Mouse (Mus musculus) embryonic facial prominence, embryonic 15.5 days (tissue): ENCODE results near the gene Josd1. TPM values are rescaled to one million over a fixed set of nuclear protein-coding genes. Genes with fewer than 3 reads are reported as not detected.

ENCODE experiments used
- ATAC-seq: fragments of 200-750 bp; cut with Nextera tagmentation; 2 replicates; pipeline ENCODE4 v1.8.0; 2017; ENCODE audit warnings: low read depth, moderate TSS enrichment; ENCODE audit not compliant: insufficient number of reproducible peaks, low FRiP score, low TSS enrichment
- H3K27ac ChIP-seq: fragments of 300-500 bp; sonication (generic); replicated peaks from 2 replicates; pipeline ENCODE4 v1.5.1; 2015; ENCODE audit warnings: mild to moderate bottlenecking, inconsistent platforms
- H3K27me3 ChIP-seq: fragments of 300-500 bp; sonication (generic); 2 replicates; pipeline ENCODE4 v1.6.1; 2015; ENCODE audit warnings: inconsistent platforms
- H3K36me3 ChIP-seq: fragments of 300-500 bp; sonication (generic); 2 replicates; pipeline ENCODE4 v1.6.1; 2015; ENCODE audit warnings: mild to moderate bottlenecking, inconsistent platforms
- H3K4me1 ChIP-seq: fragments of 300-500 bp; sonication (generic); 2 replicates; pipeline ENCODE4 v1.6.1; 2015; ENCODE audit warnings: inconsistent platforms
- H3K4me2 ChIP-seq: fragments of 300-500 bp; sonication (generic); replicated peaks from 2 replicates; pipeline ENCODE4 v1.6.1; 2015; ENCODE audit warnings: mild to moderate bottlenecking, inconsistent platforms
- H3K4me3 ChIP-seq: fragments of 300-500 bp; sonication (generic); replicated peaks from 2 replicates; pipeline ENCODE4 v1.5.1; 2015; ENCODE audit warnings: mild to moderate bottlenecking, inconsistent platforms
- H3K9ac ChIP-seq: fragments of 300-500 bp; sonication (generic); 2 replicates; pipeline ENCODE4 v1.6.1; 2015; ENCODE audit warnings: inconsistent platforms
- H3K9me3 ChIP-seq: fragments of 300-500 bp; sonication (generic); replicated peaks from 2 replicates; pipeline ENCODE4 v1.6.1; 2016; ENCODE audit warnings: inconsistent platforms
- WGBS: fragments of 180-500 bp; shearing (Covaris S2); methylation state at CpG from one replicate; pipeline ENCODE4 v1.1.7; 2015; 5-methylcytosine and 5-hydroxymethylcytosine counted together
- polyA plus RNA-seq: library from polyadenylated mRNA; unstranded; fragments of >200 nt; fragmentation: Nextera tagmentation; extraction: Ambion mirVana; gene quantifications from 2 replicates; pipeline ENCODE4 v1.2.1, GENCODE M21; 2015

Josd1 gene
- 27.0 and 28.0 TPM in 2 replicates for polyA plus RNA-seq

GRCm38 (mm10) chr15:79687646-79688267 lies at the start of gene Josd1:
TSS of gene Josd1 (minus strand) at chr15:79687919.
- Histone ChIP-seq H3K27ac (peak within 1 kb of the TSS; percentile 97), H3K4me2 (peak within 1 kb of the TSS; percentile 73), H3K9ac (peak within 1 kb of the TSS; percentile 96), H3K4me1 (peaks cover 62% of the 10 kb centered on the region), H3K9me3 (no peaks in the 10 kb centered on the region), H3K4me3 (peak within 1 kb of the TSS; percentile 94), H3K36me3 (0 out of 2 replicates have a peak, but pooled peaks cover 5% of the 10 kb centered on the region), H3K27me3 (no peaks in the 10 kb centered on the region)
- WGBS = 0% methylated on average over 63 of the region's 72 CpGs
- peak; percentile 71 for ATAC-seq

- H3K9ac ChIP-seq = no peak overlapping the region
- H3K9me3 ChIP-seq = no peaks in the 10 kb centered on the region
- peaks cover 24% of the 10 kb centered on the region for H3K4me1 ChIP-seq
- no peak overlapping the region for H3K4me2 ChIP-seq
- H3K27me3 ChIP-seq = no peaks in the 10 kb centered on the region
- no peak overlapping the region for H3K27ac ChIP-seq
- no peak overlapping the region for H3K4me3 ChIP-seq
- 81% methylated on average over 8 of the region's 8 CpGs for WGBS
- ATAC-seq = no peak
- peaks cover 89% of the 10 kb centered on the region for H3K36me3 ChIP-seq
Observed at GRCm38 (mm10) chr15:79734311-79734710, 46.6 kb upstream of the Josd1 start.

- H3K27ac ChIP-seq = no peak overlapping the region
- H3K27me3 ChIP-seq = no peaks in the 10 kb centered on the region
- H3K36me3 ChIP-seq = peaks cover 90% of the 10 kb centered on the region
- WGBS = 77% methylated on average over 4 of the region's 4 CpGs
- no peak overlapping the region for H3K4me2 ChIP-seq
- H3K4me1 ChIP-seq = peaks cover 17% of the 10 kb centered on the region
- H3K9me3 ChIP-seq = no peaks in the 10 kb centered on the region
- no peak for ATAC-seq
- H3K9ac ChIP-seq = no peak overlapping the region
- H3K4me3 ChIP-seq = no peak overlapping the region
Observed at GRCm38 (mm10) chr15:79733640-79734039, 45.9 kb upstream of the Josd1 start.

- Histone ChIP-seq H3K27me3 (no peaks in the 10 kb centered on the region), H3K4me2 (no peak overlapping the region), H3K27ac (no peak overlapping the region), H3K4me1 (peaks cover 13% of the 10 kb centered on the region; the same call in 1 of the 2 replicates), H3K4me3 (no peak overlapping the region), H3K9me3 (no peaks in the 10 kb centered on the region), H3K36me3 (peaks cover 90% of the 10 kb centered on the region), H3K9ac (no peak overlapping the region)
- 93% methylated on average over 8 of the region's 8 CpGs for WGBS
- ATAC-seq = no peak
Observed at GRCm38 (mm10) chr15:79733192-79733591, 45.5 kb upstream of the Josd1 start.

GRCm38 (mm10) chr15:79731554-79731953 lies 43.8 kb upstream of the Josd1 start:
- Histone ChIP-seq H3K9me3 (no peaks in the 10 kb centered on the region), H3K4me2 (no peak overlapping the region), H3K27me3 (no peaks in the 10 kb centered on the region), H3K4me1 (peaks cover 13% of the 10 kb centered on the region; the same call in 1 of the 2 replicates), H3K9ac (no peak overlapping the region), H3K4me3 (no peak overlapping the region), H3K36me3 (peaks cover 90% of the 10 kb centered on the region), H3K27ac (no peak overlapping the region)
- 84% methylated on average over 7 of the region's 7 CpGs for WGBS
- no peak for ATAC-seq

- Histone ChIP-seq H3K4me2 (no peak overlapping the region), H3K4me1 (0 out of 2 replicates have a peak, but pooled peaks cover 2% of the 10 kb centered on the region), H3K9me3 (no peaks in the 10 kb centered on the region), H3K27ac (no peak overlapping the region), H3K9ac (no peak overlapping the region), H3K4me3 (no peak overlapping the region), H3K36me3 (peaks cover 85% of the 10 kb centered on the region), H3K27me3 (no peaks in the 10 kb centered on the region)
- 91% methylated on average over 10 of the region's 10 CpGs for WGBS
- ATAC-seq = no peak
Observed at GRCm38 (mm10) chr15:79728731-79729388, 41.1 kb upstream of the Josd1 start.

- ATAC-seq = no peak
- Histone ChIP-seq H3K9ac (no peak overlapping the region), H3K4me1 (0 out of 2 replicates have a peak, but pooled peaks cover 2% of the 10 kb centered on the region), H3K27ac (no peak overlapping the region), H3K4me3 (no peak overlapping the region), H3K9me3 (no peaks in the 10 kb centered on the region), H3K36me3 (peaks cover 82% of the 10 kb centered on the region), H3K4me2 (no peak overlapping the region), H3K27me3 (no peaks in the 10 kb centered on the region)
- 60% methylated on average over 5 of the region's 5 CpGs for WGBS
Observed at GRCm38 (mm10) chr15:79728311-79728710, 40.6 kb upstream of the Josd1 start.

GRCm38 (mm10) chr15:79727840-79728239 lies 40.1 kb upstream of the Josd1 start:
- no peaks in the 10 kb centered on the region for H3K27me3 ChIP-seq
- H3K4me1 ChIP-seq = 0 out of 2 replicates have a peak, but pooled peaks cover 2% of the 10 kb centered on the region
- no peak overlapping the region for H3K9ac ChIP-seq
- peaks cover 78% of the 10 kb centered on the region for H3K36me3 ChIP-seq
- 87% methylated on average over 6 of the region's 6 CpGs for WGBS
- no peak overlapping the region for H3K4me2 ChIP-seq
- no peak for ATAC-seq
- no peak overlapping the region for H3K27ac ChIP-seq
- H3K4me3 ChIP-seq = no peak overlapping the region
- no peaks in the 10 kb centered on the region for H3K9me3 ChIP-seq

GRCm38 (mm10) chr15:79725190-79725789 lies 37.6 kb upstream of the Josd1 start:
- Histone ChIP-seq H3K27me3 (no peaks in the 10 kb centered on the region), H3K4me3 (no peak overlapping the region), H3K27ac (no peak overlapping the region), H3K36me3 (peaks cover 63% of the 10 kb centered on the region), H3K4me2 (no peak overlapping the region), H3K4me1 (0 out of 2 replicates have a peak, but pooled peaks cover 2% of the 10 kb centered on the region), H3K9me3 (no peaks in the 10 kb centered on the region), H3K9ac (no peak overlapping the region)
- no peak for ATAC-seq
- WGBS = 85% methylated on average over 11 of the region's 11 CpGs

GRCm38 (mm10) chr15:79723439-79723838 lies 35.7 kb upstream of the Josd1 start:
- no peaks in the 10 kb centered on the region for H3K9me3 ChIP-seq
- 0 out of 2 replicates have a peak overlapping the region, but pooled peaks have one; percentile 48 for H3K27ac ChIP-seq
- H3K4me2 ChIP-seq = no peak overlapping the region
- H3K4me3 ChIP-seq = no peak overlapping the region
- WGBS = 22% methylated on average over 1 of the region's 1 CpGs
- H3K36me3 ChIP-seq = peaks cover 65% of the 10 kb centered on the region
- ATAC-seq = no peak
- H3K9ac ChIP-seq = no peak overlapping the region
- H3K4me1 ChIP-seq = 0 out of 2 replicates have a peak, but pooled peaks cover 2% of the 10 kb centered on the region
- H3K27me3 ChIP-seq = no peaks in the 10 kb centered on the region

- H3K27me3 ChIP-seq = no peaks in the 10 kb centered on the region
- 0 out of 2 replicates have a peak, but pooled peaks cover 2% of the 10 kb centered on the region for H3K4me1 ChIP-seq
- H3K9ac ChIP-seq = no peak overlapping the region
- no peak for ATAC-seq
- no peaks in the 10 kb centered on the region for H3K9me3 ChIP-seq
- H3K27ac ChIP-seq = 0 out of 2 replicates have a peak overlapping the region, but pooled peaks have one; percentile 22
- H3K4me3 ChIP-seq = no peak overlapping the region
- H3K36me3 ChIP-seq = peaks cover 64% of the 10 kb centered on the region
- WGBS = 69% methylated on average over 4 of the region's 4 CpGs
- no peak overlapping the region for H3K4me2 ChIP-seq
Observed at GRCm38 (mm10) chr15:79720796-79721195, 33.1 kb upstream of the Josd1 start.
